Mouse (Mus musculus): ENCODE results near the gene Cd8b1. TPM values are rescaled to one million over a fixed set of nuclear protein-coding genes. Genes with fewer than 3 reads are reported as not detected.

Gene Cd8b1
- polyA plus RNA-seq, 1 experiment from 2014 or later, result not detected

GRCm38 (mm10) chr6:71374311-71374829, 51.8 kb downstream of the Cd8b1 start:
- Histone ChIP-seq H3K27ac (ENCODE audit: low read depth, low read length) (no peak overlapping the region), H3K4me3 (ENCODE audit: low read depth, low read length) (no peak overlapping the region), H3K36me3 (ENCODE audit: control insufficient read depth, insufficient read depth, low read length) (no peaks in the 10 kb centered on the region), H3K4me2 (ENCODE audit: low read depth) (no peak overlapping the region), H3K9ac (ENCODE audit: low read length) (no peak overlapping the region), H3K9me3 (ENCODE audit: control insufficient read depth, low read length) (no peaks in the 10 kb centered on the region), H3K4me1 (ENCODE audit: control insufficient read depth, insufficient read depth, low read length) (no peaks in the 10 kb centered on the region), H3K27me3 (ENCODE audit: control insufficient read depth, insufficient read depth, low read length) (no peaks in the 10 kb centered on the region)
- DNase-seq (ENCODE audit: low spot score) (no peak), ATAC-seq (ENCODE audit: insufficient read depth, low FRiP score, low TSS enrichment) (no peak)
- WGBS, result 88% methylated on average over 19 of the region's 19 CpGs

- DNase-seq (ENCODE audit: low spot score) (no peak), ATAC-seq (ENCODE audit: insufficient read depth, low FRiP score, low TSS enrichment) (no peak)
- Histone ChIP-seq H3K4me2 (ENCODE audit: low read depth) (no peak overlapping the region), H3K36me3 (ENCODE audit: control insufficient read depth, insufficient read depth, low read length) (no peaks in the 10 kb centered on the region), H3K27ac (ENCODE audit: low read depth, low read length) (no peak overlapping the region), H3K9ac (ENCODE audit: low read length) (no peak overlapping the region), H3K9me3 (ENCODE audit: control insufficient read depth, low read length) (no peaks in the 10 kb centered on the region), H3K4me1 (ENCODE audit: control insufficient read depth, insufficient read depth, low read length) (no peaks in the 10 kb centered on the region), H3K4me3 (ENCODE audit: low read depth, low read length) (no peak overlapping the region), H3K27me3 (ENCODE audit: control insufficient read depth, insufficient read depth, low read length) (no peaks in the 10 kb centered on the region)
- 91% methylated on average over 2 of the region's 2 CpGs for WGBS
Observed at GRCm38 (mm10) chr6:71374921-71375320, 52.3 kb downstream of the Cd8b1 start.

GRCm38 (mm10) chr6:71376711-71377110, 54.1 kb downstream of the Cd8b1 start:
- H3K9ac ChIP-seq (ENCODE audit: low read length), result no peak overlapping the region
- no peaks in the 10 kb centered on the region for H3K27me3 ChIP-seq (ENCODE audit: control insufficient read depth, insufficient read depth, low read length)
- ATAC-seq (ENCODE audit: insufficient read depth, low FRiP score, low TSS enrichment), result no peak
- no peaks in the 10 kb centered on the region for H3K9me3 ChIP-seq (ENCODE audit: control insufficient read depth, low read length)
- H3K36me3 ChIP-seq (ENCODE audit: control insufficient read depth, insufficient read depth, low read length), result no peaks in the 10 kb centered on the region
- H3K4me1 ChIP-seq (ENCODE audit: control insufficient read depth, insufficient read depth, low read length), result no peaks in the 10 kb centered on the region
- H3K4me3 ChIP-seq (ENCODE audit: low read depth, low read length), result no peak overlapping the region
- H3K4me2 ChIP-seq (ENCODE audit: low read depth), result no peak overlapping the region
- H3K27ac ChIP-seq (ENCODE audit: low read depth, low read length), result no peak overlapping the region
- 97% methylated on average over 13 of the region's 13 CpGs for WGBS
- DNase-seq (ENCODE audit: low spot score), result no peak

GRCm38 (mm10) chr6:71381654-71382053, 59.1 kb downstream of the Cd8b1 start:
- WGBS, result 92% methylated on average over 5 of the region's 5 CpGs
- H3K9ac ChIP-seq (ENCODE audit: low read length), result no peak overlapping the region
- DNase-seq (ENCODE audit: low spot score) (no peak), ATAC-seq (ENCODE audit: insufficient read depth, low FRiP score, low TSS enrichment) (no peak)
- H3K27ac ChIP-seq (ENCODE audit: low read depth, low read length), result no peak overlapping the region
- no peaks in the 10 kb centered on the region for H3K27me3 ChIP-seq (ENCODE audit: control insufficient read depth, insufficient read depth, low read length)
- no peaks in the 10 kb centered on the region for H3K9me3 ChIP-seq (ENCODE audit: control insufficient read depth, low read length)
- no peak overlapping the region for H3K4me3 ChIP-seq (ENCODE audit: low read depth, low read length)
- H3K4me1 ChIP-seq (ENCODE audit: control insufficient read depth, insufficient read depth, low read length), result no peaks in the 10 kb centered on the region
- no peak overlapping the region for H3K4me2 ChIP-seq (ENCODE audit: low read depth)
- no peaks in the 10 kb centered on the region for H3K36me3 ChIP-seq (ENCODE audit: control insufficient read depth, insufficient read depth, low read length)

Other genes starting within 250 kb of the Cd8b1 start
- gene Thnsl2, start 178.3 kb upstream of the Cd8b1 start, polyA plus RNA-seq (2014; fragmentation: Nextera tagmentation; extraction: Ambion mirVana), result 6.3 and 6.5 TPM in 2 replicates
- gene Fabp1, start 123.0 kb upstream of the Cd8b1 start, polyA plus RNA-seq (2014; fragmentation: Nextera tagmentation; extraction: Ambion mirVana), result not detected in 2 replicates
- gene Krcc1, start 51.1 kb upstream of the Cd8b1 start, polyA plus RNA-seq (2014; fragmentation: Nextera tagmentation; extraction: Ambion mirVana), result 34.4 and 35.3 TPM in 2 replicates
- 4.6 and 5.5 TPM in 2 replicates for gene Smyd1, start 555 bp upstream of the Cd8b1 start, polyA plus RNA-seq (2014; fragmentation: Nextera tagmentation; extraction: Ambion mirVana)
- gene Cd8a, start 50.6 kb downstream of the Cd8b1 start, polyA plus RNA-seq (2014; fragmentation: Nextera tagmentation; extraction: Ambion mirVana), result not detected in 2 replicates
- 9.7 and 13.0 TPM in 2 replicates for gene Rmnd5a, start 117.8 kb downstream of the Cd8b1 start, polyA plus RNA-seq (2014; fragmentation: Nextera tagmentation; extraction: Ambion mirVana)
- gene Rnf103, start 171.1 kb downstream of the Cd8b1 start, polyA plus RNA-seq (2014; fragmentation: Nextera tagmentation; extraction: Ambion mirVana), result 18.6 and 19.4 TPM in 2 replicates
- gene Chmp3, start 221.0 kb downstream of the Cd8b1 start, polyA plus RNA-seq (2014; fragmentation: Nextera tagmentation; extraction: Ambion mirVana), result 53.7 and 54.3 TPM in 2 replicates

All from neural tube, embryonic 11.5 days (tissue).